Mouse (Mus musculus) 416B (cell line): ENCODE measurements at regions not wholly inside any gene's neighbourhood (a gene's known extent, or its start where the extent isn't known, plus 50 kb on each side); places are given as distances from the start of the nearest gene placed in this dataset.
A peak's percentile ranks its signal among the peaks of the same experiment; 100 is the strongest.

ENCODE experiments used
- DNase-seq: peaks from one replicate; pipeline ENCODE4 v3.0.0; 2011; ENCODE audit warnings: low read depth

GRCm38 (mm10) chr14:56313969-56314368 lies 50.9 kb upstream of the Atp12a start:
- peak; percentile 86 for DNase-seq

DNA sequence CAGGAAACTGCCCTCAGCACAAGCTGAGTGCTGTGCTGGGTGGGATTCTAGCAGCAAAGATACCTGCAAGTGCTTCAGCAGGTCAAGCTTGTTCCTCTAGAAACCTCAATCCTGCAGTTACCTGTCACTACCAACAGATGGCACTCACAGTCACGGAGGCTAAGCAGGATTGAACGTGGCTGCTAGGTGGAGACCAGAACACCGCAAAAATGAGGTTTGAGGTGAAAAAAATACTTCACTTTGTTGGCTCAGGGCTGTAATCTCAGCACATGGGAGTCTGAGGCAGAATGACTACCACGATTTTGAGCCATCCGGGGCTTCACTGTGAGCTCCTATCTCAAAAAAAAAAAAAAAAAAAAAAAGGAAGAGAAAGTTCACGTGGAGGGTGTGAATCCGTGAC lies 50.4 kb upstream of the Atp12a start:
- DNase-seq: peak; percentile 85
